Mouse (Mus musculus) olfactory bulb, adult 2 months (tissue): ENCODE results near the gene Fgfr2.

Source experiments
- CTCF ChIP-seq: fragments of 200-500 bp; IDR thresholded peaks from 2 replicates; pipeline ENCODE4 v1.5.1; 2012; ENCODE audit warnings: low read depth, mild to moderate bottlenecking, low read length, moderate library complexity; ENCODE audit not compliant: insufficient read depth
- POLR2A ChIP-seq: fragments of 200-500 bp; IDR thresholded peaks from 2 replicates; pipeline ENCODE4 v1.6.1; 2012; ENCODE audit warnings: mild to moderate bottlenecking, low read depth, low read length, moderate library complexity; ENCODE audit not compliant: insufficient read depth

DNA sequence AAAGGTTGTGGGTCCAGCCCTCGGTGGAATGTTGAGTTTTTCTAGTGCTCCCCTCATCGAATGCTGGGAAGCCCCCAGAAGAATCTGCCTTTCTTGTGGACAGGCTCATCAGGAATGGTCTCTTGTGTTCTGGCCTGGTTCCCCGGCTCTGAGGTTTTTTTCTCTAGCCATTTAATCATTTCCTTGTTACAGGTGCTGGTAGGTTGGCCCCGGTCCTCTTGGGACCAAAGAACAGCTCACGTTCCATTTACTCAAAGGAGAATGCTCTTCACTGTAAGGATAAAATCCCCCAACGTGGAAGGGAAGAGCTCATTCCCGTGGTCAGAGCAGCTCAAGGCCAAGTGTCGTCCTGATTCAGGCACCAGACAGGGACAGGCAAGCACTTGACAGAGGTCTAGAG, 113.5 kb downstream of the Fgfr2 start:
- TF ChIP-seq CTCF: no peak
- no peak for TF ChIP-seq POLR2A
